Mouse (Mus musculus) C2C12 (cell line): Measurements from ENCODE around the gene Tuba4a. TPM values are rescaled to one million over a fixed set of nuclear protein-coding genes. Genes with fewer than 3 reads are reported as not detected.
A peak's percentile ranks its signal among the peaks of the same experiment; 100 is the strongest.

Experiments
- H3K27me3 ChIP-seq: one replicate; pipeline ENCODE4 v1.6.1; 2011; ENCODE audit not compliant: control insufficient read depth, insufficient read depth, insufficient read length
- H3K36me3 ChIP-seq: one replicate; pipeline ENCODE4 v1.6.1; 2011; ENCODE audit not compliant: control insufficient read depth, insufficient read depth
- H3K4me3 ChIP-seq: one replicate; pipeline ENCODE4 v1.5.1; 2011; ENCODE audit warnings: mild to moderate bottlenecking, control low read depth; ENCODE audit not compliant: poor library complexity, insufficient read depth, severe bottlenecking
- H3K79me2 ChIP-seq: one replicate; pipeline ENCODE4 v1.6.1; 2011; ENCODE audit not compliant: control insufficient read depth, insufficient read depth
- H3K79me3 ChIP-seq: one replicate; pipeline ENCODE4 v1.6.1; 2011; ENCODE audit warnings: low read depth, control low read depth
- H3ac ChIP-seq: one replicate; pipeline ENCODE3; 2011; ENCODE audit warnings: low read depth; ENCODE audit not compliant: control insufficient read depth, insufficient read length
- CEBPB ChIP-seq: IDR thresholded peaks from one replicate; pipeline ENCODE4 v1.6.1; 2011; ENCODE audit warnings: low read depth, mild to moderate bottlenecking, control low read depth, moderate library complexity
- CTCF ChIP-seq: IDR thresholded peaks from one replicate; pipeline ENCODE4 v1.5.1; 2011; ENCODE audit not compliant: control insufficient read depth, insufficient read depth, insufficient read length
- FOSL1 ChIP-seq: IDR thresholded peaks from one replicate; pipeline ENCODE4 v1.8.0; 2011; ENCODE audit warnings: mild to moderate bottlenecking, low read length; ENCODE audit not compliant: poor library complexity, insufficient read depth, severe bottlenecking
- MAX ChIP-seq: IDR thresholded peaks from one replicate; pipeline ENCODE4 v1.6.1; 2011; ENCODE audit warnings: mild to moderate bottlenecking, control low read depth
- MYOD1 ChIP-seq: IDR thresholded peaks from one replicate; pipeline ENCODE4 v1.6.1; 2011; ENCODE audit warnings: low read depth; ENCODE audit not compliant: control insufficient read depth, insufficient read length
- MYOG ChIP-seq: IDR thresholded peaks from one replicate; pipeline ENCODE4 v1.6.1; 2011; ENCODE audit not compliant: control insufficient read depth, insufficient read length; ENCODE audit errors: extremely low read depth
- USF1 ChIP-seq: IDR thresholded peaks from one replicate; pipeline ENCODE4 v1.6.1; 2011; ENCODE audit warnings: low read depth, mild to moderate bottlenecking, control low read depth, moderate library complexity
- polyA plus RNA-seq: library from polyadenylated mRNA; unstranded; fragments of >200 nt; fragmentation: generic; extraction: Trizol; gene quantifications from one replicate; pipeline ENCODE4 v1.2.1, GENCODE M21; 2012; ENCODE audit warnings: missing spikeins

Tuba4a gene
- polyA plus RNA-seq, 1 experiment: 167 TPM

- Histone ChIP-seq H3K4me3 (no peak overlapping the region), H3K79me2 (no peaks in the 10 kb centered on the region)
Observed at GRCm38 (mm10) chr1:75250498-75250897, 30.8 kb upstream of the Tuba4a start.

GRCm38 (mm10) chr1:75248041-75248772, 28.5 kb upstream of the Tuba4a start:
- Histone ChIP-seq H3K27me3 (no peaks in the 10 kb centered on the region), H3K79me2 (no peaks in the 10 kb centered on the region), H3ac (peak overlapping the region; percentile 42), H3K4me3 (no peak overlapping the region), H3K36me3 (no peaks in the 10 kb centered on the region), H3K79me3 (no peaks in the 10 kb centered on the region)
- TF ChIP-seq MAX (peak; percentile 37), CEBPB (no peak), MYOD1 (peak; percentile 44), CTCF (no peak), FOSL1 (peak; percentile 73), USF1 (no peak), MYOG (no peak)

More at GRCm38 (mm10) chr1:75250498-75250897, 30.8 kb upstream of the Tuba4a start:
- no peak for TF ChIP-seq MYOG
- no peak for TF ChIP-seq CEBPB
- no peak for TF ChIP-seq MAX
- no peak for TF ChIP-seq USF1
- TF ChIP-seq CTCF: no peak
- TF ChIP-seq FOSL1: no peak
- TF ChIP-seq MYOD1: no peak
- no peak overlapping the region for H3ac ChIP-seq
- no peaks in the 10 kb centered on the region for H3K36me3 ChIP-seq
- no peaks in the 10 kb centered on the region for H3K79me3 ChIP-seq
- no peaks in the 10 kb centered on the region for H3K27me3 ChIP-seq

GRCm38 (mm10) chr1:75247071-75247930, 27.6 kb upstream of the Tuba4a start:
- Histone ChIP-seq H3K27me3 (no peaks in the 10 kb centered on the region), H3K4me3 (no peak overlapping the region), H3K79me3 (no peaks in the 10 kb centered on the region), H3ac (no peak overlapping the region), H3K36me3 (no peaks in the 10 kb centered on the region), H3K79me2 (no peaks in the 10 kb centered on the region)
- no peak for TF ChIP-seq FOSL1
- TF ChIP-seq CTCF: no peak
- no peak for TF ChIP-seq CEBPB

- Histone ChIP-seq H3K27me3 (no peaks in the 10 kb centered on the region), H3K79me3 (no peaks in the 10 kb centered on the region), H3K79me2 (no peaks in the 10 kb centered on the region), H3ac (no peak overlapping the region), H3K36me3 (peaks cover 8% of the 10 kb centered on the region), H3K4me3 (no peak overlapping the region)
- TF ChIP-seq MYOD1 (no peak), FOSL1 (no peak), MAX (no peak), USF1 (no peak), MYOG (no peak), CTCF (no peak), CEBPB (no peak)
Observed at GRCm38 (mm10) chr1:75244836-75245235, 25.2 kb upstream of the Tuba4a start.

- H3K36me3 ChIP-seq: peaks cover 12% of the 10 kb centered on the region
- no peak overlapping the region for H3K4me3 ChIP-seq
- TF ChIP-seq FOSL1: no peak
- H3K27me3 ChIP-seq: no peaks in the 10 kb centered on the region
- H3K79me2 ChIP-seq: no peaks in the 10 kb centered on the region
- no peaks in the 10 kb centered on the region for H3K79me3 ChIP-seq
- H3ac ChIP-seq: no peak overlapping the region
Observed at GRCm38 (mm10) chr1:75244175-75244826, 24.6 kb upstream of the Tuba4a start.
